Mouse (Mus musculus): ENCODE data around the gene Samm50. TPM values are rescaled to one million over a fixed set of nuclear protein-coding genes. Genes with fewer than 3 reads are reported as not detected.

Samm50 gene
- polyA plus RNA-seq, 1 experiment, result 53.4 TPM

- DNase-seq (ENCODE audit: extremely low spot score in 1 of 2, low spot score in 1 of 2), result no peak
Observed at GRCm38 (mm10) chr15:84234794-84235581, 42.9 kb downstream of the Samm50 start.

GRCm38 (mm10) chr15:84235646-84236045, 43.6 kb downstream of the Samm50 start:
- no peak for DNase-seq (ENCODE audit: extremely low spot score in 1 of 2, low spot score in 1 of 2)

GRCm38 (mm10) chr15:84238552-84238951, 46.5 kb downstream of the Samm50 start:
- no peak for DNase-seq (ENCODE audit: extremely low spot score in 1 of 2, low spot score in 1 of 2)

GRCm38 (mm10) chr15:84238991-84239401, 47.0 kb downstream of the Samm50 start:
- DNase-seq (ENCODE audit: extremely low spot score in 1 of 2, low spot score in 1 of 2), result no peak

GRCm38 (mm10) chr15:84241520-84241919, 49.5 kb downstream of the Samm50 start:
- DNase-seq (ENCODE audit: extremely low spot score in 1 of 2, low spot score in 1 of 2), result no peak

GRCm38 (mm10) chr15:84245104-84245503, 53.1 kb downstream of the Samm50 start:
- no peak for DNase-seq (ENCODE audit: extremely low spot score in 1 of 2, low spot score in 1 of 2)

GRCm38 (mm10) chr15:84246195-84246594, 54.2 kb downstream of the Samm50 start:
- no peak for DNase-seq (ENCODE audit: extremely low spot score in 1 of 2, low spot score in 1 of 2)

- DNase-seq (ENCODE audit: extremely low spot score in 1 of 2, low spot score in 1 of 2), result no peak
Observed at GRCm38 (mm10) chr15:84247309-84247708, 55.3 kb downstream of the Samm50 start.

GRCm38 (mm10) chr15:84251227-84251626, 59.2 kb downstream of the Samm50 start:
- DNase-seq (ENCODE audit: extremely low spot score in 1 of 2, low spot score in 1 of 2), result no peak

GRCm38 (mm10) chr15:84252645-84253044, 60.6 kb downstream of the Samm50 start:
- DNase-seq (ENCODE audit: extremely low spot score in 1 of 2, low spot score in 1 of 2), result no peak

- DNase-seq (ENCODE audit: extremely low spot score in 1 of 2, low spot score in 1 of 2), result no peak
Observed at GRCm38 (mm10) chr15:84253757-84254156, 61.7 kb downstream of the Samm50 start.

- peak in 1 of 2 experiments; percentile 16 for DNase-seq (ENCODE audit: extremely low spot score in 1 of 2, low spot score in 1 of 2)
Observed at GRCm38 (mm10) chr15:84254387-84254786, 62.3 kb downstream of the Samm50 start.

- DNase-seq (ENCODE audit: extremely low spot score in 1 of 2, low spot score in 1 of 2), result no peak
Observed at GRCm38 (mm10) chr15:84256254-84256850, 64.3 kb downstream of the Samm50 start.

- DNase-seq (ENCODE audit: extremely low spot score in 1 of 2, low spot score in 1 of 2), result no peak
Observed at GRCm38 (mm10) chr15:84256864-84257263, 64.8 kb downstream of the Samm50 start.

- DNase-seq (ENCODE audit: extremely low spot score in 1 of 2, low spot score in 1 of 2), result no peak
Observed at GRCm38 (mm10) chr15:84258602-84259355, 66.7 kb downstream of the Samm50 start.

- peak; percentile 42 to 92 for DNase-seq (ENCODE audit: extremely low spot score in 1 of 2, low spot score in 1 of 2)
Observed at GRCm38 (mm10) chr15:84260123-84260822, 68.2 kb downstream of the Samm50 start.

GRCm38 (mm10) chr15:84262630-84263029, 70.6 kb downstream of the Samm50 start:
- DNase-seq (ENCODE audit: extremely low spot score in 1 of 2, low spot score in 1 of 2), result no peak

- DNase-seq (ENCODE audit: extremely low spot score in 1 of 2, low spot score in 1 of 2), result no peak
Observed at GRCm38 (mm10) chr15:84263573-84263972, 71.5 kb downstream of the Samm50 start.

GRCm38 (mm10) chr15:84265141-84265540, 73.1 kb downstream of the Samm50 start:
- DNase-seq (ENCODE audit: extremely low spot score in 1 of 2, low spot score in 1 of 2), result no peak

- DNase-seq (ENCODE audit: extremely low spot score in 1 of 2, low spot score in 1 of 2), result peak in 1 of 2 experiments; percentile 12
Observed at GRCm38 (mm10) chr15:84266290-84266689, 74.2 kb downstream of the Samm50 start.

Data from frontal cortex, adult 2 months (tissue).